7 mouse cellular contexts compared by ENCODE assay signal in genomic region chr6:51467649-51468048, GRCm38 (mm10). TPM values are rescaled to one million over a fixed set of nuclear protein-coding genes. Genes with fewer than 3 reads are reported as not detected.
DNase-seq lines count a peak whose midpoint lies in the region; ATAC-seq lines count a peak whose summit lies in the region.

No protein-coding gene starts in this region.

- DNase-seq in neural tube, embryonic 11.5 days (ENCODE audit: low spot score), result no peak
- no peak for DNase-seq in neural tube, embryonic 10.5 days (ENCODE audit: extremely low spot score, low spot score)
- no peak for DNase-seq in forebrain, embryonic 10.5 days (ENCODE audit: extremely low spot score, low spot score)
- no peak for DNase-seq in liver, embryonic 13.5 days
- DNase-seq in layer of hippocampus, adult 9-11 months, result no peak
- no peak for DNase-seq in right cerebral cortex, postnatal 36 days (ENCODE audit: low spot score in 2 of 2)

- WGBS in neural tube, embryonic 11.5 days, result 2% methylated on average over 2 of the region's 2 CpGs
- 3% methylated on average over 2 of the region's 2 CpGs for WGBS in forebrain, embryonic 10.5 days
- WGBS in liver, embryonic 13.5 days (ENCODE audit: insufficient replicate concordance), result 0% methylated on average over 2 of the region's 2 CpGs

- H3K4me3 ChIP-seq in neural tube, embryonic 11.5 days (ENCODE audit: low read depth, low read length), result peak overlapping the region; percentile 99
- H3K4me3 ChIP-seq in forebrain, embryonic 10.5 days, result peak overlapping the region; percentile 96
- H3K4me3 ChIP-seq in liver, embryonic 13.5 days (replicated peaks), result peak overlapping the region; percentile 97

- peak overlapping the region; percentile 61 for H3K4me2 ChIP-seq in neural tube, embryonic 11.5 days (ENCODE audit: low read depth)
- peak overlapping the region; percentile 68 for H3K4me2 ChIP-seq in liver, embryonic 13.5 days

- H3K9ac ChIP-seq in neural tube, embryonic 11.5 days (ENCODE audit: low read length), result peak overlapping the region; percentile 55; the same call in 1 of the 2 replicates
- peak overlapping the region; percentile 100 for H3K9ac ChIP-seq in liver, embryonic 13.5 days

- H3K4me1 ChIP-seq in neural tube, embryonic 11.5 days (ENCODE audit: control insufficient read depth, insufficient read depth, low read length), result peaks cover 12% of the 10 kb centered on the region
- peaks cover 34% of the 10 kb centered on the region for H3K4me1 ChIP-seq in forebrain, embryonic 10.5 days
- peaks cover 35% of the 10 kb centered on the region for H3K4me1 ChIP-seq in liver, embryonic 13.5 days (replicated peaks)

- H3K36me3 ChIP-seq in neural tube, embryonic 11.5 days (ENCODE audit: control insufficient read depth, insufficient read depth, low read length), result peaks cover 4% of the 10 kb centered on the region; the same call in 1 of the 2 replicates
- peaks cover 67% of the 10 kb centered on the region for H3K36me3 ChIP-seq in forebrain, embryonic 10.5 days (replicated peaks)
- H3K36me3 ChIP-seq in liver, embryonic 13.5 days, result peaks cover 54% of the 10 kb centered on the region

- no peaks in the 10 kb centered on the region for H3K9me3 ChIP-seq in neural tube, embryonic 11.5 days (ENCODE audit: control insufficient read depth, low read length)
- H3K9me3 ChIP-seq in forebrain, embryonic 10.5 days, result no peaks in the 10 kb centered on the region
- H3K9me3 ChIP-seq in liver, embryonic 13.5 days (replicated peaks), result no peaks in the 10 kb centered on the region

- no peak overlapping the region for H3K27ac ChIP-seq in neural tube, embryonic 11.5 days (ENCODE audit: low read depth, low read length)
- H3K27ac ChIP-seq in forebrain, embryonic 10.5 days, result peak overlapping the region; percentile 100; the same call in 1 of the 2 replicates
- no peak overlapping the region for H3K27ac ChIP-seq in liver, embryonic 13.5 days

- ATAC-seq in neural tube, embryonic 11.5 days (ENCODE audit: insufficient read depth, low FRiP score, low TSS enrichment), result no peak
- no peak for ATAC-seq in liver, embryonic 13.5 days (ENCODE audit: low read depth)
- no peak for ATAC-seq in megakaryocyte progenitor cell, adult 5-6 weeks (replicated peaks; ENCODE audit: poor library complexity)

- H3K27me3 ChIP-seq in neural tube, embryonic 11.5 days (ENCODE audit: control insufficient read depth, insufficient read depth, low read length), result no peaks in the 10 kb centered on the region
- H3K27me3 ChIP-seq in forebrain, embryonic 10.5 days (ENCODE audit: poor library complexity, severe bottlenecking), result no peaks in the 10 kb centered on the region
- H3K27me3 ChIP-seq in liver, embryonic 13.5 days, result no peaks in the 10 kb centered on the region

RNA-seq across cellular contexts. Expression of gene Hnrnpa2b1, which starts 2.0 kb away (rescaled TPM):
- polyA plus RNA-seq in neural tube, embryonic 11.5 days (2014; fragmentation: Nextera tagmentation; extraction: Ambion mirVana), result 1,446 and 1,608 TPM in 2 replicates
- 2,609 and 2,780 TPM in 2 replicates for polyA plus RNA-seq in forebrain, embryonic 10.5 days (2016; fragmentation: Nextera tagmentation; extraction: Ambion mirVana)
- polyA plus RNA-seq in liver, embryonic 13.5 days (2015; fragmentation: Nextera tagmentation; extraction: Ambion mirVana), result 966 and 1,238 TPM in 2 replicates
- 1,568 and 1,722 TPM in 2 replicates for total RNA-seq in megakaryocyte progenitor cell, adult 5-6 weeks (2015)
- total RNA-seq in megakaryocyte progenitor cell, adult 5-6 weeks (2017), result 1,303 and 1,754 TPM in 2 replicates

RNA-seq across cellular contexts. Expression of gene Cbx3, which starts 2.5 kb away (rescaled TPM):
- 619 and 648 TPM in 2 replicates for polyA plus RNA-seq in neural tube, embryonic 11.5 days (2014; fragmentation: Nextera tagmentation; extraction: Ambion mirVana)
- polyA plus RNA-seq in forebrain, embryonic 10.5 days (2016; fragmentation: Nextera tagmentation; extraction: Ambion mirVana), result 627 and 704 TPM in 2 replicates
- 285 and 331 TPM in 2 replicates for polyA plus RNA-seq in liver, embryonic 13.5 days (2015; fragmentation: Nextera tagmentation; extraction: Ambion mirVana)
- 277 and 292 TPM in 2 replicates for total RNA-seq in megakaryocyte progenitor cell, adult 5-6 weeks (2015)
- 426 and 503 TPM in 2 replicates for total RNA-seq in megakaryocyte progenitor cell, adult 5-6 weeks (2017)

RNA-seq across cellular contexts. Expression of gene Nfe2l3, which starts 35.2 kb away (rescaled TPM):
- polyA plus RNA-seq in neural tube, embryonic 11.5 days (2014; fragmentation: Nextera tagmentation; extraction: Ambion mirVana), result 0.44 and 1.7 TPM in 2 replicates
- polyA plus RNA-seq in forebrain, embryonic 10.5 days (2016; fragmentation: Nextera tagmentation; extraction: Ambion mirVana), result 0.48 and 0.89 TPM in 2 replicates
- 0.13 and 0.22 TPM in 2 replicates for polyA plus RNA-seq in liver, embryonic 13.5 days (2015; fragmentation: Nextera tagmentation; extraction: Ambion mirVana)
- not detected in 2 replicates for total RNA-seq in megakaryocyte progenitor cell, adult 5-6 weeks (2015)
- 0.30 TPM in 1 of 2 replicates, not detected in the other for total RNA-seq in megakaryocyte progenitor cell, adult 5-6 weeks (2017)

RNA-seq across cellular contexts. Expression of gene Snx10, which starts 56.1 kb away (rescaled TPM):
- 33.2 and 40.0 TPM in 2 replicates for polyA plus RNA-seq in neural tube, embryonic 11.5 days (2014; fragmentation: Nextera tagmentation; extraction: Ambion mirVana)
- 32.7 and 34.2 TPM in 2 replicates for polyA plus RNA-seq in forebrain, embryonic 10.5 days (2016; fragmentation: Nextera tagmentation; extraction: Ambion mirVana)
- 5.0 and 6.7 TPM in 2 replicates for polyA plus RNA-seq in liver, embryonic 13.5 days (2015; fragmentation: Nextera tagmentation; extraction: Ambion mirVana)
- total RNA-seq in megakaryocyte progenitor cell, adult 5-6 weeks (2015), result 66.9 and 67.8 TPM in 2 replicates
- total RNA-seq in megakaryocyte progenitor cell, adult 5-6 weeks (2017), result 54.1 and 55.1 TPM in 2 replicates
